In genomic region chr3:123370927-123371326, GRCm38 (mm10) we compare ENCODE assay signal across 24 mouse cellular contexts.
"Had no signal": no experiment of that assay in that cellular context is flagged by ENCODE, and none has a peak within 500 bp of the region (broad histone marks: within the 10 kb centered on the region; RNA-seq: fewer than 3 reads in every experiment).

No protein-coding gene starts in this region.

- H3K27me3 ChIP-seq: embryonic facial prominence, embryonic 12.5 days; embryonic facial prominence, embryonic 13.5 days; embryonic facial prominence, embryonic 15.5 days; forebrain, embryonic 12.5 days; forebrain, embryonic 13.5 days; forebrain, embryonic 15.5 days had no signal

- H3K27ac ChIP-seq: embryonic facial prominence, embryonic 10.5 days; embryonic facial prominence, embryonic 12.5 days; embryonic facial prominence, embryonic 13.5 days; embryonic facial prominence, embryonic 15.5 days; forebrain, embryonic 10.5 days; forebrain, embryonic 12.5 days; forebrain, embryonic 13.5 days; forebrain, embryonic 15.5 days; gastrocnemius, adult 2 months; heart, adult 2 months had no signal

- H3K9me3 ChIP-seq: embryonic facial prominence, embryonic 10.5 days; embryonic facial prominence, embryonic 12.5 days; embryonic facial prominence, embryonic 13.5 days; embryonic facial prominence, embryonic 15.5 days; forebrain, embryonic 10.5 days; forebrain, embryonic 12.5 days; forebrain, embryonic 13.5 days; forebrain, embryonic 15.5 days had no signal

- H3K9ac ChIP-seq: embryonic facial prominence, embryonic 12.5 days; embryonic facial prominence, embryonic 13.5 days; embryonic facial prominence, embryonic 15.5 days; forebrain, embryonic 12.5 days; forebrain, embryonic 13.5 days; forebrain, embryonic 15.5 days; forebrain, postnatal 0 days had no signal

- H3K4me1 ChIP-seq: embryonic facial prominence, embryonic 10.5 days; embryonic facial prominence, embryonic 12.5 days; embryonic facial prominence, embryonic 15.5 days; forebrain, embryonic 10.5 days; forebrain, embryonic 12.5 days; forebrain, embryonic 13.5 days; forebrain, embryonic 15.5 days had no signal

- DNase-seq: cerebellum, adult 9-10 months; cerebellum, adult 9-11 months; cerebellum, postnatal 10 days; cerebellum, postnatal 14 days; cerebellum, postnatal 25 days; cerebellum, postnatal 36 days; embryo, embryonic 11 days; forebrain, postnatal 0 days; gastrocnemius, adult 2 months; gastrocnemius, postnatal 10 days; gastrocnemius, postnatal 14 days; gastrocnemius, postnatal 25 days; gastrocnemius, postnatal 36 days; heart, adult 18-20 months; heart, adult 2 months had no signal

- H3K4me3 ChIP-seq: embryonic facial prominence, embryonic 10.5 days; embryonic facial prominence, embryonic 12.5 days; embryonic facial prominence, embryonic 13.5 days; embryonic facial prominence, embryonic 15.5 days; erythroblast, embryonic 14.5 days; forebrain, embryonic 10.5 days; forebrain, embryonic 12.5 days; forebrain, embryonic 13.5 days; forebrain, embryonic 15.5 days; gastrocnemius, adult 2 months; heart, adult 2 months had no signal
